Mouse (Mus musculus): ENCODE results near the gene Naaladl2. TPM values are rescaled to one million over a fixed set of nuclear protein-coding genes. Genes with fewer than 3 reads are reported as not detected.

The Naaladl2 gene
- total RNA-seq, 4 experiments from 2014 or later = 3.7 to 5.5 (median 4.1) TPM

GRCm38 (mm10) chr3:24942170-24942569 lies 201.9 kb downstream of the Naaladl2 start:
- DNase-seq (ENCODE audit: low spot score in 2 of 2) = no peak

GRCm38 (mm10) chr3:24938507-24939182 lies 205.4 kb downstream of the Naaladl2 start:
- DNase-seq (ENCODE audit: low spot score in 2 of 2) = no peak

- DNase-seq (ENCODE audit: low spot score in 2 of 2) = no peak
These were observed 222.2 kb downstream of the Naaladl2 start for GRCm38 (mm10) chr3:24921811-24922210.

- DNase-seq (ENCODE audit: low spot score in 2 of 2) = no peak
These were observed 222.7 kb downstream of the Naaladl2 start for GRCm38 (mm10) chr3:24921401-24921800.

- no peak for DNase-seq (ENCODE audit: low spot score in 2 of 2)
These were observed 238.6 kb downstream of the Naaladl2 start for GRCm38 (mm10) chr3:24905425-24905960.

- no peak for DNase-seq (ENCODE audit: low spot score in 2 of 2)
These were observed 255.3 kb downstream of the Naaladl2 start for GRCm38 (mm10) chr3:24888801-24889200.

- DNase-seq (ENCODE audit: low spot score in 2 of 2) = no peak
These were observed 271.8 kb downstream of the Naaladl2 start for GRCm38 (mm10) chr3:24872254-24872653.

- no peak for DNase-seq (ENCODE audit: low spot score in 2 of 2)
These were observed 291.1 kb downstream of the Naaladl2 start for GRCm38 (mm10) chr3:24852936-24853335.

- DNase-seq (ENCODE audit: low spot score in 2 of 2) = no peak
These were observed 347.3 kb downstream of the Naaladl2 start for GRCm38 (mm10) chr3:24796739-24797138.

- no peak for DNase-seq (ENCODE audit: low spot score in 2 of 2)
These were observed 356.5 kb downstream of the Naaladl2 start for GRCm38 (mm10) chr3:24787451-24788148.

- no peak for DNase-seq (ENCODE audit: low spot score in 2 of 2)
These were observed 360.0 kb downstream of the Naaladl2 start for GRCm38 (mm10) chr3:24784108-24784507.

GRCm38 (mm10) chr3:24783462-24783829 lies 360.6 kb downstream of the Naaladl2 start:
- no peak for DNase-seq (ENCODE audit: low spot score in 2 of 2)

- DNase-seq (ENCODE audit: low spot score in 2 of 2) = no peak
These were observed 361.1 kb downstream of the Naaladl2 start for GRCm38 (mm10) chr3:24782784-24783461.

- DNase-seq (ENCODE audit: low spot score in 2 of 2) = no peak
These were observed 362.4 kb downstream of the Naaladl2 start for GRCm38 (mm10) chr3:24781687-24782086.

- no peak for DNase-seq (ENCODE audit: low spot score in 2 of 2)
These were observed 365.6 kb downstream of the Naaladl2 start for GRCm38 (mm10) chr3:24778416-24778815.

- DNase-seq (ENCODE audit: low spot score in 2 of 2) = no peak
These were observed 395.0 kb downstream of the Naaladl2 start for GRCm38 (mm10) chr3:24749055-24749454.

GRCm38 (mm10) chr3:24747182-24747856 lies 396.7 kb downstream of the Naaladl2 start:
- DNase-seq (ENCODE audit: low spot score in 2 of 2) = no peak

GRCm38 (mm10) chr3:24743946-24744345 lies 400.1 kb downstream of the Naaladl2 start:
- no peak for DNase-seq (ENCODE audit: low spot score in 2 of 2)

GRCm38 (mm10) chr3:24719181-24719749 lies 424.8 kb downstream of the Naaladl2 start:
- DNase-seq (ENCODE audit: low spot score in 2 of 2) = no peak

- DNase-seq (ENCODE audit: low spot score in 2 of 2) = no peak
These were observed 429.3 kb downstream of the Naaladl2 start for GRCm38 (mm10) chr3:24714770-24715169.

GRCm38 (mm10) chr3:24705778-24706423 lies 438.2 kb downstream of the Naaladl2 start:
- DNase-seq (ENCODE audit: low spot score in 2 of 2) = no peak
